Mouse (Mus musculus): ENCODE data around the gene Creb5. TPM values are rescaled to one million over a fixed set of nuclear protein-coding genes. Genes with fewer than 3 reads are reported as not detected.

The Creb5 gene
- polyA plus RNA-seq, 1 experiment from 2014 or later = 2.8 TPM

DNA sequence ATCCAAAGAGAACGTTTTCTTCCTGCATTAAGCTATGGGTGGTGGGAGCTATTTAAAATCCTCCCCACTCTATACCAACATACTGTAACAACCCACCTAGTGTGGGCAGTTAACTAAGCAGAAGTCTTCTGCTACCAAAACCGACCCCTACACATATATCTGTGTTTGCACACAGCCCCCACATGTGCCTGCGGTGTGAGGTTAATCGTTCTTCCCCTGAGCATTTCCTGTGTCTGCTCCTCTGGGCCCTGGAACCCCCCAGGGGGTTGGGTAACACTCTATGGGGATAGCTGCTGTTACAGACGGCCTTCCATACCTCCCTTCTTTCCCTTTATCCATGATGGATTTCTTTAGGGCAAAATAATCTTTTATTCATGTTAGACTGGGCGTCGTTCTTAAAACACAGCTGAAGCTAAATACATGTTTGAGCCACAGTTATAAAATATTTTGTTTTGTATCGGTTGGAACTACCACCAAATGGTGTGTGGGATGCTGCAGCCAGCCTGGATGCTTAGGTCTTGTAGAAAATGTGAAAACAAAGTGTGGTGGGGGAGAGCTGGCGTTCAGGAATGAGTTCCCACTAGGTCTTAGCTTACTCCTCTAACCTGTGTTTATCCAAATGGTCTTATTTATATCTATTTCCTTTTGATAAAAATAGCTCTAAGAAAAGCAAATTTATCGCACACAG is 297.8 kb downstream of the Creb5 start:
- Histone ChIP-seq H3K27ac (ENCODE audit: low read depth, low read length) (no peak overlapping the region), H3K36me3 (ENCODE audit: control insufficient read depth, insufficient read depth) (no peaks in the 10 kb centered on the region), H3K9me3 (ENCODE audit: control insufficient read depth) (no peaks in the 10 kb centered on the region), H3K27me3 (replicated peaks; ENCODE audit: control insufficient read depth, insufficient read depth, low read length) (no peaks in the 10 kb centered on the region), H3K9ac (ENCODE audit: low read depth, low read length) (no peak overlapping the region), H3K4me2 (replicated peaks; ENCODE audit: low read depth) (no peak overlapping the region), H3K4me1 (replicated peaks; ENCODE audit: control insufficient read depth, insufficient read depth, low read length) (no peaks in the 10 kb centered on the region), H3K4me3 (ENCODE audit: low read depth, low read length) (no peak overlapping the region)
- no peak for ATAC-seq
- WGBS = 58% methylated on average over 10 of the region's 10 CpGs
- TF ChIP-seq CTCF (IDR thresholded peaks at IDR 0.05; ENCODE audit: low read depth) = no peak

DNA sequence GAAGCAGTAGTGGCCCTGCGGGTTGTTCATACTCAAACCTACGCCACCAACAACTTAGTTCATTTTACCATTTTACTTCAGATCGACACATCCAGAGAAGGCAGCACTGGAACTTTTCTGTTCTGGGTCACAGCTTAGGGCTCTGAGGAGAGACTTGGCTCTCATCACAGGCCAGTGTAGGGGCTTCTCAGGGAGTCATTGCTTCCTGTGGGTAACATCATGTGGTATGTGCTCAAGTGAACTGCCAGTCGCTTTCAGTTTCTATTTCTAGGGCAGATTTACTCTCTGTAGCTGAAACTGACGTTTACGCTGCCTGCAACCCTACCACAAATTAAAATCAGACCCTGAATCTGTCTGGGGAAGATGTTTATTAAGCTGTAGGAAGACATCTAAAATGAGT is 302.7 kb downstream of the Creb5 start:
- no peak for TF ChIP-seq CTCF (IDR thresholded peaks at IDR 0.05; ENCODE audit: low read depth)
- no peak overlapping the region for H3K9ac ChIP-seq (ENCODE audit: low read depth, low read length)
- ATAC-seq = no peak
- H3K27me3 ChIP-seq (replicated peaks; ENCODE audit: control insufficient read depth, insufficient read depth, low read length) = no peaks in the 10 kb centered on the region
- H3K36me3 ChIP-seq (ENCODE audit: control insufficient read depth, insufficient read depth) = no peaks in the 10 kb centered on the region
- no peaks in the 10 kb centered on the region for H3K9me3 ChIP-seq (ENCODE audit: control insufficient read depth)
- no peak overlapping the region for H3K4me3 ChIP-seq (ENCODE audit: low read depth, low read length)
- WGBS = 81% methylated on average over 6 of the region's 6 CpGs
- H3K27ac ChIP-seq (ENCODE audit: low read depth, low read length) = no peak overlapping the region
- H3K4me1 ChIP-seq (replicated peaks; ENCODE audit: control insufficient read depth, insufficient read depth, low read length) = no peaks in the 10 kb centered on the region
- no peak overlapping the region for H3K4me2 ChIP-seq (replicated peaks; ENCODE audit: low read depth)

DNA sequence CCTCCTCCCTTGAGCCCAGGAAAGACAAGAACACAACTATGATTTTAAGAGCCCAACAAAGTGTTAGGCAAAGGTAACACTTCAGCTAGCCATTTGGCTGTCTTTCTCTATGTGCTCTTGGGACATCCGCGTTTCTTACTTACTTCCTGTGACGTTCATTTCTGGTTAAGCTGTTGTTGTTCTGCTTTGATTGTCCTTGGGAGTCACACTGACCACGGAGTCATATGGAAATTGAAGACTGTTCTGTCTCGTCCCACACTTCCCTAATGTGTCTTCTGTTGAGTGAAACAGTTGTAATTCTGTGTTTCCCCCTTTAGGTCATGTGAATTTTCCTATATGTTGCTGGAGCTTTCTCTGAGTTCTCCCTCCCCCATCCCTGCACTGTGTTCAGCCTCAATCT is 305.2 kb downstream of the Creb5 start:
- Histone ChIP-seq H3K4me1 (replicated peaks; ENCODE audit: control insufficient read depth, insufficient read depth, low read length) (no peaks in the 10 kb centered on the region), H3K9ac (ENCODE audit: low read depth, low read length) (no peak overlapping the region), H3K4me3 (ENCODE audit: low read depth, low read length) (no peak overlapping the region), H3K9me3 (ENCODE audit: control insufficient read depth) (no peaks in the 10 kb centered on the region), H3K36me3 (ENCODE audit: control insufficient read depth, insufficient read depth) (no peaks in the 10 kb centered on the region), H3K4me2 (replicated peaks; ENCODE audit: low read depth) (no peak overlapping the region), H3K27me3 (replicated peaks; ENCODE audit: control insufficient read depth, insufficient read depth, low read length) (no peaks in the 10 kb centered on the region), H3K27ac (ENCODE audit: low read depth, low read length) (no peak overlapping the region)
- WGBS = 83% methylated on average over 5 of the region's 5 CpGs
- no peak for TF ChIP-seq CTCF (IDR thresholded peaks at IDR 0.05; ENCODE audit: low read depth)
- ATAC-seq = no peak

DNA sequence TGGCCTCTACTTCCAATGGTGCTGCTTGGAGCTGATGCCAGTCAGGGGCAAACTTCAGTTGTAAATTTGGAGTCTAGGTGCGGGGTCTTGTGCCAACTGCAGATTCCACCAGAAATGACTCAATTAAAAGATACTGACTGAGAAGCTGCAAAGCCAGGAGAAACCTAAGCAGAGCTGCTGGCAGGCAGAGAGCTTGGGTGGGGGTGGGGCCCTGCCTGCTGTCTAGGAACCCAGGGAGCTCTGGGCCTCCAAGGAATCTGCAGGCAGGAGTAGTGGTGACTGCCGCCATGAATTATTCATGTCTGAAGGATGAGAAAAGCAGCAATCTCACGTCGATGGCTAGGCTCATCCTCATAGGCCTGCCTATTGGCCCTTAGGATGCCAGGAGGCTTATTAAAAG is 306.5 kb downstream of the Creb5 start:
- no peaks in the 10 kb centered on the region for H3K27me3 ChIP-seq (replicated peaks; ENCODE audit: control insufficient read depth, insufficient read depth, low read length)
- H3K4me2 ChIP-seq (replicated peaks; ENCODE audit: low read depth) = no peak overlapping the region
- no peak overlapping the region for H3K9ac ChIP-seq (ENCODE audit: low read depth, low read length)
- H3K27ac ChIP-seq (ENCODE audit: low read depth, low read length) = no peak overlapping the region
- TF ChIP-seq CTCF (IDR thresholded peaks at IDR 0.05; ENCODE audit: low read depth) = no peak
- no peak for ATAC-seq
- H3K36me3 ChIP-seq (ENCODE audit: control insufficient read depth, insufficient read depth) = no peaks in the 10 kb centered on the region
- 63% methylated on average over 4 of the region's 4 CpGs for WGBS
- H3K4me3 ChIP-seq (ENCODE audit: low read depth, low read length) = no peak overlapping the region
- no peaks in the 10 kb centered on the region for H3K9me3 ChIP-seq (ENCODE audit: control insufficient read depth)
- H3K4me1 ChIP-seq (replicated peaks; ENCODE audit: control insufficient read depth, insufficient read depth, low read length) = no peaks in the 10 kb centered on the region

DNA sequence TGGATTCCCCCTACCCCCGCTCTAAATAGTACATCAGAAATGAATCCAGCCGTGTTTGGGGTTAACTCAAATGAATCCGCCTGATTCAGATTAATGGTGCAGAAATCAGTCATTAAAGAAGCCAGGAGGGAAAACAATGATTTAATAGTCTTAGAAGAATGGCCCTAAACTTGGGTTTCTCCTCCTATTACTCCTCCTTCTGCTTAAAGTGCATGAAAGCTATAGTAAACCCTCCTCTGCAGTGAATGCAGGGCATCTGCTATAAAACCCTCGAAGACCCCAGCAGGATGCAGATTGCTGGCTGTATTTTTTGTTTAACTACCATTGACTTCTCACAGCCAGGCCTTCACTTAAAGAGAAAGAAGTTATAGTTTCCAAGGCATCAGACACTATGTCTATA is 307.2 kb downstream of the Creb5 start:
- H3K27me3 ChIP-seq (replicated peaks; ENCODE audit: control insufficient read depth, insufficient read depth, low read length) = no peaks in the 10 kb centered on the region
- H3K4me2 ChIP-seq (replicated peaks; ENCODE audit: low read depth) = no peak overlapping the region
- no peaks in the 10 kb centered on the region for H3K4me1 ChIP-seq (replicated peaks; ENCODE audit: control insufficient read depth, insufficient read depth, low read length)
- no peaks in the 10 kb centered on the region for H3K9me3 ChIP-seq (ENCODE audit: control insufficient read depth)
- H3K27ac ChIP-seq (ENCODE audit: low read depth, low read length) = no peak overlapping the region
- WGBS = 84% methylated on average over 4 of the region's 4 CpGs
- no peak for TF ChIP-seq CTCF (IDR thresholded peaks at IDR 0.05; ENCODE audit: low read depth)
- H3K4me3 ChIP-seq (ENCODE audit: low read depth, low read length) = no peak overlapping the region
- H3K9ac ChIP-seq (ENCODE audit: low read depth, low read length) = no peak overlapping the region
- no peak for ATAC-seq
- no peaks in the 10 kb centered on the region for H3K36me3 ChIP-seq (ENCODE audit: control insufficient read depth, insufficient read depth)

DNA sequence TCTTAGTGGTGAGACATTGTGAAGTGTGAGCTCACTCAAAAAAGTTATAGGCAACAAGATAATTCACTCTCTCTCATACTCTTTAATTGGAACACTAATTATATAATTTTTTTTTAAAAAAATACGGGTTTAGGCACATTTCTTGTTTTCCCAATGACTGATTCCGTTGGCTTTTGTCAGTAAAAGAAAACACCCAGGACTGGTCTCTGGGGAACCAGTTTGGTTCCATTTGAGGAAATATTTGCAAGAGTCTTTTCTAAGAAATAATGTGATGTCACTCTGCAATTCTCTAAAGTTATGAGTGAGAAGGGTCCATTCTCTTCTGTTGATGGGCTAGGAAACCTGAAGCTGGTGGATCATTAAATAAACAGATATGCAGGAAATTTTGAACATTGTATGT is 309.3 kb downstream of the Creb5 start:
- Histone ChIP-seq H3K9ac (ENCODE audit: low read depth, low read length) (no peak overlapping the region), H3K4me1 (replicated peaks; ENCODE audit: control insufficient read depth, insufficient read depth, low read length) (no peaks in the 10 kb centered on the region), H3K4me2 (replicated peaks; ENCODE audit: low read depth) (no peak overlapping the region), H3K27me3 (replicated peaks; ENCODE audit: control insufficient read depth, insufficient read depth, low read length) (no peaks in the 10 kb centered on the region), H3K4me3 (ENCODE audit: low read depth, low read length) (no peak overlapping the region), H3K36me3 (ENCODE audit: control insufficient read depth, insufficient read depth) (no peaks in the 10 kb centered on the region), H3K9me3 (ENCODE audit: control insufficient read depth) (no peaks in the 10 kb centered on the region), H3K27ac (ENCODE audit: low read depth, low read length) (no peak overlapping the region)
- no peak for ATAC-seq
- TF ChIP-seq CTCF (IDR thresholded peaks at IDR 0.05; ENCODE audit: low read depth) = no peak
- 84% methylated on average over 2 of the region's 2 CpGs for WGBS

DNA sequence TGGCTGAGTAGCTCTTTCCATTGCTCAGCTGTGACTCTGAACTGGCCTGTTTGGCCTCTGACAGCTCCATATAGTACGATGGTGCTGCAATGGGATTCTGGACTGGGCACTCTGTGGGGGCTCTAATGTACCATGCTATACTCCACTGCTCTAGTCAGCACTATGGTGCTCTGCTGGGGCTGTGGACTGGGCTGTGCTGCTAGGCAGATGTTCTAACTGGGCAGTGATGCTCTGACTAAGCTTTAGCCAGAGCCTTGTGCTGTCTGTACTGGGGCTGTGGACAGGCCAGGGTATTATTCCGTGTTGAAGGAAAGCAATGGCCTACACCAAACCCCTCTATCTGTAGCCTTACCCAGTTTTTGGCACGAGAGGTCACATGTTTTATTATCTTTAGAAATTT is 316.0 kb downstream of the Creb5 start:
- Histone ChIP-seq H3K9me3 (ENCODE audit: control insufficient read depth) (no peaks in the 10 kb centered on the region), H3K9ac (ENCODE audit: low read depth, low read length) (no peak overlapping the region), H3K27me3 (replicated peaks; ENCODE audit: control insufficient read depth, insufficient read depth, low read length) (no peaks in the 10 kb centered on the region), H3K36me3 (ENCODE audit: control insufficient read depth, insufficient read depth) (no peaks in the 10 kb centered on the region), H3K4me1 (replicated peaks; ENCODE audit: control insufficient read depth, insufficient read depth, low read length) (no peaks in the 10 kb centered on the region; the same call in 1 of the 2 replicates), H3K4me3 (ENCODE audit: low read depth, low read length) (no peak overlapping the region), H3K4me2 (replicated peaks; ENCODE audit: low read depth) (no peak overlapping the region), H3K27ac (ENCODE audit: low read depth, low read length) (no peak overlapping the region)
- WGBS = 87% methylated on average over 3 of the region's 3 CpGs
- ATAC-seq = no peak
- no peak for TF ChIP-seq CTCF (IDR thresholded peaks at IDR 0.05; ENCODE audit: low read depth)

All from intestine, postnatal 0 days (tissue).